Mouse (Mus musculus) liver, postnatal 0 days (tissue): ENCODE data around the gene Pycard. TPM values are rescaled to one million over a fixed set of nuclear protein-coding genes. Genes with fewer than 3 reads are reported as not detected.
A peak's percentile ranks its signal among the peaks of the same experiment; 100 is the strongest.
"Not testable (repeated sequence)": the region's sequence is repeated elsewhere in the genome, so short reads cannot be mapped to it uniquely, and the experiment has no call there.

Source experiments
- ATAC-seq: fragments of 200-750 bp; cut with Nextera tagmentation; 2 replicates; pipeline ENCODE4 v1.8.0; 2017; ENCODE audit warnings: mild to moderate bottlenecking, moderate library complexity
- DNase-seq: peaks from one replicate; pipeline ENCODE4 v3.0.0-alpha.2; 2016
- H3K27ac ChIP-seq: fragments of 300-500 bp; sonication (generic); 2 replicates; pipeline ENCODE4 v1.5.1; 2014; ENCODE audit warnings: antibody characterized with exemption, moderate library complexity, mild to moderate bottlenecking, low read depth
- H3K27me3 ChIP-seq: fragments of 300-500 bp; sonication (generic); 2 replicates; pipeline ENCODE4 v1.6.1; 2014; ENCODE audit warnings: low read length, control low read depth, mixed read lengths; ENCODE audit not compliant: insufficient read depth
- H3K36me3 ChIP-seq: fragments of 300-500 bp; sonication (generic); replicated peaks from 2 replicates; pipeline ENCODE4 v1.6.1; 2014; ENCODE audit warnings: mild to moderate bottlenecking, control low read depth, low read length, moderate library complexity, mixed read lengths; ENCODE audit not compliant: insufficient read depth
- H3K4me1 ChIP-seq: fragments of 300-500 bp; sonication (generic); 2 replicates; pipeline ENCODE4 v1.6.1; 2014; ENCODE audit warnings: antibody characterized with exemption, mild to moderate bottlenecking, control low read depth; ENCODE audit not compliant: insufficient read depth
- H3K4me2 ChIP-seq: fragments of 300-500 bp; sonication (generic); 2 replicates; pipeline ENCODE4 v1.6.1; 2014; ENCODE audit warnings: low read depth, mild to moderate bottlenecking, low read length, moderate library complexity, mixed read lengths
- H3K4me3 ChIP-seq: fragments of 300-500 bp; sonication (generic); 2 replicates; pipeline ENCODE4 v1.5.1; 2014; ENCODE audit warnings: low read depth, low read length
- H3K9ac ChIP-seq: fragments of 300-500 bp; sonication (generic); replicated peaks from 2 replicates; pipeline ENCODE4 v1.6.1; 2014; ENCODE audit warnings: mild to moderate bottlenecking, moderate library complexity
- H3K9me3 ChIP-seq: fragments of 300-500 bp; sonication (generic); 2 replicates; pipeline ENCODE4 v1.6.1; 2016; ENCODE audit warnings: mild to moderate bottlenecking, control low read depth, low read length, mixed read lengths
- CTCF ChIP-seq: sonication (generic); IDR thresholded peaks from 2 replicates; pipeline ENCODE4 v1.5.1; 2016; ENCODE audit warnings: antibody characterized with exemption, low read depth
- EP300 ChIP-seq: IDR thresholded peaks from 2 replicates; pipeline ENCODE4 v1.6.1; 2016; ENCODE audit warnings: antibody characterized with exemption, low read depth, mild to moderate bottlenecking
- whole genome bisulfite sequencing: fragments of 180-500 bp; shearing (Covaris S2); extraction: QIAGEN DNeasy Blood & Tissue Kit; methylation state at CpG from one replicate; pipeline ENCODE4 v1.1.7; 2014; ENCODE audit not compliant: insufficient replicate concordance; 5-methylcytosine and 5-hydroxymethylcytosine counted together
- polyA plus RNA-seq: library from polyadenylated mRNA; unstranded; fragments of >200 nt; fragmentation: Nextera tagmentation; extraction: Ambion mirVana; gene quantifications from 2 replicates; pipeline ENCODE4 v1.2.1, GENCODE M21; 2015

Pycard gene
- polyA plus RNA-seq, result 25.8 TPM in 2 replicates

DNA sequence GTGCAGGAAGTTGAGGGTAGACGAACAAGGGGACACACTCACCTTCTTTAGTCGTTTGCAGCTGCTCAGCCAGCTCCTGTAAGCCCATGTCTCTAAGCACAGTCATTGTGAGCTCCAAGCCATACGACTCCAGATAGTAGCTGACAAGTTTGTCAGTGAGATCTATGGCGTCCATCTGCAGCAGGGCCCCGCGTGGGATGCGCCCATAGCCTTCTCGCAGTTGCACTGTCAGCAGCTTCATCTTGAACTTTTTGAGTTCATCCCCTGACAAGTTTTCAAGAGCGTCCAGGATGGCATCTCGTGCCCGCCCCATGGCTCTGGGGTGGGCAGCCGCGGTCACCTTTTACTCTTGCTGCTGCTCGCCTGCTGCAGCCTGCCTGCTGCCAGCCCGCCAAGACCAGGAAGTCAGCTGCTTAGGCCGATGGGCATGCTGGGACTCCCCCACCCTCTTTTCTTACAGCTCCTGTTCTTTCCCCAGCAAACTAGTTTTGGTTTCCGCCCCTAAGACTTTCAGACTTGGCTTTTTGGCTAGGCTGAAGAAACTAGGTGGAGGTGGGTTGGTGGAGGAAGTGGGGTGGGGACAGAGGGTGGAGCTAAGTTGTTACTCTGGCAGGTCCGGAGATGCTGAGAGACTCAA, at the start of gene Pycard:
Gene Pycard, minus strand, starts transcription at position 527 of the 637 bp plus-strand sequence.
- DNase-seq (peak; percentile 58), ATAC-seq (peak; percentile 47)
- Histone ChIP-seq H3K4me2 (peak within 1 kb of the TSS; percentile 72), H3K9me3 (no peaks in the 10 kb centered on the region), H3K27me3 (no peaks in the 10 kb centered on the region), H3K9ac (peak within 1 kb of the TSS; percentile 63), H3K4me1 (peaks cover 30% of the 10 kb centered on the region), H3K36me3 (peaks cover 24% of the 10 kb centered on the region), H3K4me3 (peak within 1 kb of the TSS; percentile 51), H3K27ac (peak within 1 kb of the TSS; percentile 46)
- WGBS, result 10% methylated on average over 18 of the region's 18 CpGs
- no peak for TF ChIP-seq CTCF
- no peak; the same call in 1 of the 2 replicates for TF ChIP-seq EP300

DNA sequence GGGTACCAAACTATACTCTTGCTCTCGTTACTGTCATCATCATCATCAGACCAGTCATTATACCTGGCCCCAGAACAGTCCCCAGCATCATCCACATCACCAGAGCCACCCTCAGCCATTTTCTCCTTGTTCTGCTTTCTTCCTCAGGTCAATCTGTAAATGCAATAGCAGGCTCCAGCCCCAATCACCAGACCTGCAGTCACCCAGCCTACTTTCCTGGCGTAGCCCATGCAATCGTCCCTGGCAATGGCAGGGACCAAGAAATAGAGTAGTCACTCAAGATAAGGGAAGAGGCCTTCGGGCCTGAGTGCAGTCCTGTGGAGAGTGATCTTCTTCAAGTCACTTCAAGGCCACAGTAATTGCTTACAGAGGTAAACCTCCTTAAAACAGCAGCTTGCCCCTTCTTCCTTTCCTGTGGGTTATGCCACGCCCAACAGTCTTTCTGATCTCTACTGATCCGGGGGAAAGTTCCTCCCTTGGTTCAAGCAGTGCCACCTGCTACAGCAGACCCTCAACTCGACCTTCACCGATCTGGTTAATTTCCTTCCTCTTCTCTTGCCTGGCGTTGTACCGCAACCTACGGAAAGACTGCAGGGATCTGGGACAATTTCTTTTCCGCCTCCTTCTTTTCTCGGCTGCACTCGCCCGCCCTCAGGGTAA, 48.6 kb upstream of the Pycard start:
- H3K27ac ChIP-seq, H3K36me3 ChIP-seq, H3K4me3 ChIP-seq, H3K9me3 ChIP-seq, ATAC-seq, H3K4me1 ChIP-seq, H3K27me3 ChIP-seq, DNase-seq, H3K9ac ChIP-seq: not testable (repeated sequence)
- WGBS, result 32% methylated on average over 15 of the region's 15 CpGs
- H3K4me2 ChIP-seq, result peak overlapping the region; percentile 40; the same call in 1 of the 2 replicates

DNA sequence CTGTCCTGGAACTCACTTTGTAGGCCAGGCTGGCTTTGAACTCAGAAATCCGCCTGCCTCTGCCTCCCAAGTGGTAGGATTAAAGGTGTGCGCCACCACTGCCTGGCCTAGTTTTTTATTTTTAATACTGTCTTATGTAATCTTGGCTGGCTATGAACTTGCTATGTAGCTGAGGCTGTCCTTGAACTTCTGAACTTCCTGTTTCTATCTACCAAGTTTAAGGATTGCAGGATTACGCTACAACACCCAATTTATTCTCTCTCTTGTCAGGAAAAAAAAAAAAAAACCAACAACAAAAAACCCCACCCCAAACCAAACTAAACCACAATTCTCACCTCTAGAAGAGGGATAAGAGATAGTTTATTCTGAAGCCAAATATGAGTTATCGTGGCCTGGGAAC, 39.9 kb upstream of the Pycard start:
- no peak for DNase-seq
- 79% methylated on average over 4 of the region's 4 CpGs for WGBS

DNA sequence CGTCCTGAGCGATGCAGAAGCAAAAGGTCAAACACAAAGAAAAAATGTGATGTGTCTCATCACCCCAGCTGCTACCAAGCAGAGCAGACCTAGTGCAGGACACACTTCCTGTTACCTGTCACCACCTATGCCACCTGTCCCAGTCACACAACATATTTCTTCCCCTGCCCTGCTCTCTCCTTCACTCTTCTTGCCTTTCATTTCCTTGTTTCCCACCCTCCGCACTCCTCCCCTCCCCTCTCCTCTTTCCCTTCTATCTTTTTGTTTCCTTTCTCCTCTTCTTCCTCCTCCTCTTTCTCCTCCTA, 39.3 kb upstream of the Pycard start:
- Histone ChIP-seq H3K4me2 (no peak overlapping the region), H3K4me3 (no peak overlapping the region), H3K9ac (no peak overlapping the region), H3K36me3 (no peaks in the 10 kb centered on the region), H3K4me1 (no peaks in the 10 kb centered on the region; the same call in 1 of the 2 replicates), H3K27ac (no peak overlapping the region), H3K27me3 (no peaks in the 10 kb centered on the region), H3K9me3 (no peaks in the 10 kb centered on the region)
- no peak for DNase-seq
- ATAC-seq, result no peak
- no peak for TF ChIP-seq EP300
- TF ChIP-seq CTCF, result no peak
- WGBS, result 91% methylated on average over 3 of the region's 3 CpGs

More for the DNA sequence above, 39.9 kb upstream of the Pycard start:
- no peak overlapping the region for H3K27ac ChIP-seq
- H3K36me3 ChIP-seq, result no peaks in the 10 kb centered on the region
- H3K4me2 ChIP-seq, result no peak overlapping the region
- TF ChIP-seq CTCF, result no peak
- TF ChIP-seq EP300, result no peak
- H3K27me3 ChIP-seq, result no peaks in the 10 kb centered on the region
- no peaks in the 10 kb centered on the region; the same call in 1 of the 2 replicates for H3K4me1 ChIP-seq
- no peaks in the 10 kb centered on the region for H3K9me3 ChIP-seq
- no peak overlapping the region for H3K9ac ChIP-seq
- H3K4me3 ChIP-seq, result no peak overlapping the region
- ATAC-seq, result no peak

DNA sequence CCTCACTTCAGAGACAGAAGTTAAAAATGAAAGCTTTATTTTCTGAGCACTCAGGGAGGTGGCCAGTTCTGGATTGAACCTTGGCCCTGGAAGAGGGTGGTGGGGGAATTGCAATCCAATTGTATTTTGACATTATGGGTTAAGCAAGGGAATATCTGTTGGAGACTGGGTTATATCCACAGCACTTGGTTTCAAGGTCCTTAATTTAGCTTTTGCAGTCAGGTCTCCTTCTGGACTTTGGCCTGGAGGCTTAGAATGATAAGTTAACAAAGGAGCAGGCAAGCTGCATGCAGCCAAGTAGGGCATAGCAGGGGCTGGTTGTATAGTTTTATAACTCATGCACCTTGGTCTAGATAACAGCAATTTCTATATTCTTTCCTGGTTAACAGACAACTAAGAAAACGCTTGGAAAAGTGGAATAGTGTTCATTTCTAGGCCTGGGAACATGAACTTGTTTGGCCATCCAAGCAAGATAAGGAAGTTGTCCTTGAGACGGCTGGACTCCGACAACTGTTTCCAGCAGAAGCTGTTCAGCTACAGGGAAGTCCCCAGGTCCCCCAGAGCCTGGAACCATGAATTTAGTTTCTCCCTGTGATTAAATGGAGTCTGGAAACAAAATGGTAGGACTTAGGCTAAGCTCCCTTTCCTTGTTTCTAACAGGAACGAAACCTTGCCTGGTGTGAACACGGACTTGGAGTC, 38.8 kb upstream of the Pycard start:
- no peak overlapping the region for H3K4me2 ChIP-seq
- no peaks in the 10 kb centered on the region; the same call in 1 of the 2 replicates for H3K4me1 ChIP-seq
- no peaks in the 10 kb centered on the region for H3K27me3 ChIP-seq
- H3K27ac ChIP-seq, result peak overlapping the region; percentile 36; the same call in 1 of the 2 replicates
- ATAC-seq (peak; percentile 59), DNase-seq (no peak)
- no peak overlapping the region for H3K4me3 ChIP-seq
- 58% methylated on average over 5 of the region's 5 CpGs for WGBS
- no peaks in the 10 kb centered on the region for H3K9me3 ChIP-seq
- no peak overlapping the region for H3K9ac ChIP-seq
- TF ChIP-seq EP300 (no peak), CTCF (no peak)
- H3K36me3 ChIP-seq, result no peaks in the 10 kb centered on the region

DNA sequence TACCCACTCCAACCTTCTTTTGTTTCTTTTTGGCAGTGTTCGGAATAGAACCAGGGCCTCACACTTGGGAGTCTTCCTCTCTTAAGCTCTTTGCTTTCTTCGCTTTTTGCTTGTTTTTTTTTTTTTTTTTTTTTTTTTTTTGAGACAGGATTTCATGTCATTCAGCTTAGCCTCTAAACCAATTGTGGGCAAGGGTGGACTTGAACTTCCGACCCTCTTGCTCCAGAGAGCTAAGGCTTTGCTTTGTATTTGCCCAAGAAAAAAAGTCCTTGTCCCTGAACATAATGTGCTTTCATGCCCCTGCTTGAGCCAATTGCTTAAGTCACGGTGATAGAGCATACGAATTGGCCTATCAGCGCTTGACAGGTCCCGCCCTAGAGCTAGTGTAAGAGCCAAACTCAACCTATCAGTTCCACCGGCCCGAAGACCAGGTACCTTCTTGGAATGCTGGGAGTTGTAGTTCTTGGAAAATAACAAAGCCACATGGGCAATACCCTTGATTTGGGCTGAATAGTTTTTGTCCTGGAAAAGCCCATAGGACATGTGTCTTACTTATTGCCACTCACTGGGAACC, 37.8 kb upstream of the Pycard start:
- H3K9ac ChIP-seq, result no peak overlapping the region
- H3K27ac ChIP-seq, result peak overlapping the region; percentile 36; the same call in 1 of the 2 replicates
- H3K4me3 ChIP-seq, result no peak overlapping the region
- no peaks in the 10 kb centered on the region for H3K9me3 ChIP-seq
- H3K36me3 ChIP-seq, result no peaks in the 10 kb centered on the region
- ATAC-seq (peak; percentile 97), DNase-seq (no peak)
- H3K27me3 ChIP-seq, result no peaks in the 10 kb centered on the region
- no peak for TF ChIP-seq CTCF
- TF ChIP-seq EP300, result no peak
- H3K4me1 ChIP-seq, result no peaks in the 10 kb centered on the region; the same call in 1 of the 2 replicates
- no peak overlapping the region for H3K4me2 ChIP-seq
- 55% methylated on average over 9 of the region's 9 CpGs for WGBS
